Mouse (Mus musculus) kidney, embryonic 16.5 days (tissue): ENCODE measurements at regions not wholly inside any gene's neighbourhood (a gene's known extent, or its start where the extent isn't known, plus 50 kb on each side); places are given as distances from the start of the nearest gene placed in this dataset.

ENCODE experiments used
- ATAC-seq: fragments of 200-750 bp; cut with Nextera tagmentation; 2 replicates; pipeline ENCODE4 v1.8.0; 2017; ENCODE audit warnings: moderate TSS enrichment; ENCODE audit not compliant: low FRiP score, low TSS enrichment
- H3K27ac ChIP-seq: fragments of 300-500 bp; sonication (generic); 2 replicates; pipeline ENCODE4 v1.5.1; 2014; ENCODE audit warnings: low read length
- H3K27me3 ChIP-seq: fragments of 300-500 bp; sonication (generic); 2 replicates; pipeline ENCODE4 v1.6.1; 2014; ENCODE audit warnings: low read length, control low read depth, mixed read lengths; ENCODE audit not compliant: insufficient read depth
- H3K36me3 ChIP-seq: fragments of 300-500 bp; sonication (generic); 2 replicates; pipeline ENCODE4 v1.6.1; 2014; ENCODE audit warnings: low read length, control low read depth, mixed read lengths; ENCODE audit not compliant: insufficient read depth
- H3K4me1 ChIP-seq: fragments of 300-500 bp; sonication (generic); 2 replicates; pipeline ENCODE4 v1.6.1; 2014; ENCODE audit warnings: low read length, control low read depth, mixed read lengths; ENCODE audit not compliant: insufficient read depth
- H3K4me2 ChIP-seq: fragments of 300-500 bp; sonication (generic); replicated peaks from 2 replicates; pipeline ENCODE4 v1.6.1; 2014; ENCODE audit warnings: low read depth, low read length
- H3K4me3 ChIP-seq: fragments of 300-500 bp; sonication (generic); 2 replicates; pipeline ENCODE4 v1.5.1; 2014; ENCODE audit warnings: mild to moderate bottlenecking, low read length
- H3K9ac ChIP-seq: fragments of 300-500 bp; sonication (generic); replicated peaks from 2 replicates; pipeline ENCODE4 v1.6.1; 2014; ENCODE audit warnings: low read length
- H3K9me3 ChIP-seq: fragments of 300-500 bp; sonication (generic); 2 replicates; pipeline ENCODE4 v1.6.1; 2016; ENCODE audit warnings: low read length, control low read depth
- WGBS: fragments of 180-500 bp; shearing (Covaris S2); extraction: QIAGEN DNeasy Blood & Tissue Kit; methylation state at CpG from one replicate; pipeline ENCODE4 v1.1.7; 2014; 5-methylcytosine and 5-hydroxymethylcytosine counted together

- Histone ChIP-seq H3K9me3 (no peaks in the 10 kb centered on the region), H3K27me3 (no peaks in the 10 kb centered on the region), H3K4me2 (no peak overlapping the region), H3K27ac (no peak overlapping the region), H3K4me1 (no peaks in the 10 kb centered on the region), H3K9ac (no peak overlapping the region), H3K4me3 (no peak overlapping the region), H3K36me3 (no peaks in the 10 kb centered on the region)
- ATAC-seq: no peak
- WGBS: 82% methylated on average over 5 of the region's 5 CpGs
These were observed 304.9 kb downstream of the Gpam start for GRCm38 (mm10) chr19:54822161-54822560.

GRCm38 (mm10) chr19:54820587-54820986 lies 306.5 kb downstream of the Gpam start:
- no peak for ATAC-seq
- H3K4me2 ChIP-seq: no peak overlapping the region
- H3K27me3 ChIP-seq: no peaks in the 10 kb centered on the region
- H3K27ac ChIP-seq: no peak overlapping the region
- no peaks in the 10 kb centered on the region for H3K9me3 ChIP-seq
- H3K4me3 ChIP-seq: no peak overlapping the region
- H3K36me3 ChIP-seq: no peaks in the 10 kb centered on the region
- H3K9ac ChIP-seq: no peak overlapping the region
- WGBS: 72% methylated on average over 4 of the region's 4 CpGs
- H3K4me1 ChIP-seq: no peaks in the 10 kb centered on the region

- H3K36me3 ChIP-seq: no peaks in the 10 kb centered on the region
- no peak overlapping the region for H3K4me2 ChIP-seq
- ATAC-seq: no peak
- no peaks in the 10 kb centered on the region for H3K9me3 ChIP-seq
- 73% methylated on average over 8 of the region's 8 CpGs for WGBS
- no peaks in the 10 kb centered on the region for H3K4me1 ChIP-seq
- H3K27ac ChIP-seq: no peak overlapping the region
- H3K27me3 ChIP-seq: no peaks in the 10 kb centered on the region
- no peak overlapping the region for H3K4me3 ChIP-seq
- no peak overlapping the region for H3K9ac ChIP-seq
These were observed 325.8 kb downstream of the Gpam start for GRCm38 (mm10) chr19:54801123-54801742.

GRCm38 (mm10) chr19:54787171-54787570 lies 339.9 kb downstream of the Gpam start:
- Histone ChIP-seq H3K27ac (no peak overlapping the region), H3K4me1 (no peaks in the 10 kb centered on the region), H3K9ac (no peak overlapping the region), H3K9me3 (no peaks in the 10 kb centered on the region), H3K36me3 (no peaks in the 10 kb centered on the region), H3K4me2 (no peak overlapping the region), H3K27me3 (no peaks in the 10 kb centered on the region), H3K4me3 (no peak overlapping the region)
- no peak for ATAC-seq
- 88% methylated on average over 3 of the region's 3 CpGs for WGBS

GRCm38 (mm10) chr19:54783729-54784128 lies 343.3 kb downstream of the Gpam start:
- H3K4me3 ChIP-seq: no peak overlapping the region
- no peaks in the 10 kb centered on the region for H3K36me3 ChIP-seq
- H3K27me3 ChIP-seq: no peaks in the 10 kb centered on the region
- WGBS: 75% methylated on average over 1 of the region's 1 CpGs
- no peaks in the 10 kb centered on the region for H3K4me1 ChIP-seq
- H3K27ac ChIP-seq: no peak overlapping the region
- no peak for ATAC-seq
- no peak overlapping the region for H3K9ac ChIP-seq
- H3K9me3 ChIP-seq: no peaks in the 10 kb centered on the region
- H3K4me2 ChIP-seq: no peak overlapping the region

- Histone ChIP-seq H3K9ac (no peak overlapping the region), H3K27me3 (no peaks in the 10 kb centered on the region), H3K4me2 (no peak overlapping the region), H3K4me1 (no peaks in the 10 kb centered on the region), H3K27ac (no peak overlapping the region), H3K36me3 (no peaks in the 10 kb centered on the region), H3K4me3 (no peak overlapping the region), H3K9me3 (no peaks in the 10 kb centered on the region)
- WGBS: 70% methylated on average over 5 of the region's 5 CpGs
- no peak for ATAC-seq
These were observed 369.3 kb downstream of the Gpam start for GRCm38 (mm10) chr19:54757761-54758160.

- Histone ChIP-seq H3K4me2 (no peak overlapping the region), H3K27me3 (no peaks in the 10 kb centered on the region), H3K9me3 (no peaks in the 10 kb centered on the region), H3K36me3 (no peaks in the 10 kb centered on the region), H3K9ac (no peak overlapping the region), H3K4me3 (no peak overlapping the region), H3K4me1 (no peaks in the 10 kb centered on the region), H3K27ac (no peak overlapping the region)
- ATAC-seq: no peak
- WGBS: 66% methylated on average over 8 of the region's 8 CpGs
These were observed 370.3 kb downstream of the Gpam start for GRCm38 (mm10) chr19:54756681-54757257.

GRCm38 (mm10) chr19:54755451-54755850 lies 371.6 kb downstream of the Gpam start:
- no peaks in the 10 kb centered on the region for H3K9me3 ChIP-seq
- H3K27ac ChIP-seq: no peak overlapping the region
- no peak overlapping the region for H3K4me3 ChIP-seq
- 62% methylated on average over 2 of the region's 2 CpGs for WGBS
- no peaks in the 10 kb centered on the region for H3K4me1 ChIP-seq
- H3K9ac ChIP-seq: no peak overlapping the region
- no peaks in the 10 kb centered on the region for H3K36me3 ChIP-seq
- H3K4me2 ChIP-seq: no peak overlapping the region
- no peak for ATAC-seq
- no peaks in the 10 kb centered on the region for H3K27me3 ChIP-seq

GRCm38 (mm10) chr19:54733938-54734337 lies 393.1 kb downstream of the Gpam start:
- no peak overlapping the region for H3K4me3 ChIP-seq
- no peaks in the 10 kb centered on the region for H3K4me1 ChIP-seq
- no peak for ATAC-seq
- no peak overlapping the region for H3K27ac ChIP-seq
- 76% methylated on average over 2 of the region's 2 CpGs for WGBS
- no peaks in the 10 kb centered on the region for H3K27me3 ChIP-seq
- no peak overlapping the region for H3K9ac ChIP-seq
- no peaks in the 10 kb centered on the region for H3K36me3 ChIP-seq
- no peaks in the 10 kb centered on the region for H3K9me3 ChIP-seq
- no peak overlapping the region for H3K4me2 ChIP-seq

GRCm38 (mm10) chr19:54731749-54732148 lies 395.3 kb downstream of the Gpam start:
- Histone ChIP-seq H3K4me1 (no peaks in the 10 kb centered on the region), H3K4me3 (no peak overlapping the region), H3K27ac (no peak overlapping the region), H3K9me3 (no peaks in the 10 kb centered on the region), H3K4me2 (no peak overlapping the region), H3K36me3 (no peaks in the 10 kb centered on the region), H3K27me3 (no peaks in the 10 kb centered on the region), H3K9ac (no peak overlapping the region)
- 71% methylated on average over 8 of the region's 8 CpGs for WGBS
- no peak for ATAC-seq
